Mouse (Mus musculus) right cerebral cortex, adult 2 months (tissue): ENCODE measurements around the gene Erg.
A peak's percentile ranks its signal among the peaks of the same experiment; 100 is the strongest.

Experiments used
- DNase-seq, 2 experiments: peaks; one replicate each; pipeline ENCODE4 v3.0.0; 2021 to 2022; ENCODE audit warnings: low spot score in 2 of 2

The Erg gene

DNA sequence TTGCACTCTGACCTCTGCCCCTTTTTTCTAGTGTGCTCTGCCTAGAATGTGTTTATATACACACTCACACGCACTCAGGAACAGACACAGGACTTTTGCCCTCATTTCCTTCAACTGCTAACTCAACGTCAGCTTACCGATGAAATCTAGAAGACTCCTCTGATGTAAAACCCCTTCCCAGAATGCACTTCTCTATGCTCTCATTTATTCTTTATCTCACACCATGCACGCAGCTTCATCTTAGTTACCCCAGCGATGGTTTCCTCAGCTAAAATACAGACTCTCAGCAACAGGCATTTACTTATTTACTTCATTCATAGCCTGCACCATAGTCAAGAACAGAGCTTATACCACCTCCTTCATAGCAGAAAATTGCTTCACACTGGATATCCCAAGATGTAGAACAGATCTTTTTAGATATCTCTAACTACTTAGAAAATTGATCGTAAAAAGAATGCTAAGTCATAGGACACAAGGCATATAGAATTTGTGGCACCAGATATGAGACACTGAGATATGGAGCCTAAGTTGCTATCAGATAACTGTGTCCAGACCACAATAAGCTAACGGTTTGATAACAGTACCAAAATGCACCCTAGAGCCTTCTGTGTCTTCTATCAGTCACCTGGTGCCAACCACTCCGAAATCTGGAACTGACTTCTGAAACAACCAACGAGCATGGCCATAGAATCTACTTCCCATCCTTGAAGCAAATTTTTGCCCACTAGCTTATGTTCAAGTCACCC, 98.6 kb downstream of the Erg start:
- no peak for DNase-seq

DNA sequence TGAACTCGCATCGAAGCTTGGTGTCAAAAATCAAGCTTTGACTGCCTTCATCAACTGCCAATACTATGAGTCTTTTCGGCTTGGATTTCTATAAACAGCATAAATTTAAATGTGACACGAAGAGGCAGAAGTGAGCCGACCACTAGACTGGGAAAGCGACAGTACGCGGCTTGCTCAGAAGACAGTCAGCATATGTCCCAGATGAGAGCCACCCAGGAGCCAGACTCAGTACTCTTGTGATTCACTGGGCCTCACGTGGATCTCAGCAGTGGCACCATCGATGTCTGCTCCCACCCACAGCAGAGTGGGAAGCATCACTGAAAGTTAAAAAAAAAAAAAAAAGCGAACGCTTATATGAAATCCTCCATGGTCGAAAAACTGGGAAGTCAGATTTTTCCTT, 105.2 kb downstream of the Erg start:
- peak; percentile 31 to 42 for DNase-seq

DNA sequence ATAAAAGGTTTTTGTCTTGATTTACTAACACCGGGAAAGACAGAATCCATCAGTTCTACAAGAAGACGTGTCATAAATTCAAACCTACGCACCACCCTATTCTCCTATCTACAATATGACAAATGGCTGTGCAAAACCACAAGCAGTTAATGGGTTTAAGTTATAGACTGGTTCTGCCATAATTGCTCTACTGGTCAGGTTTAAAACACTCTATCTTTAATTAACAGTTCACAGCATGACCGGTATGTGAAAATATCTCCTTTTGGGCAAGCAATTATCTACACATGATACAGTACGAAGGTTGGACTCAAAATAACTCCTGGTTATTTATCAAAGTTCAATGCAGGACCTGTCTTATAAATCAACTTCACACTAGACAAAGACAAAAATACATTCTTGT, 107.8 kb downstream of the Erg start:
- DNase-seq: no peak

DNA sequence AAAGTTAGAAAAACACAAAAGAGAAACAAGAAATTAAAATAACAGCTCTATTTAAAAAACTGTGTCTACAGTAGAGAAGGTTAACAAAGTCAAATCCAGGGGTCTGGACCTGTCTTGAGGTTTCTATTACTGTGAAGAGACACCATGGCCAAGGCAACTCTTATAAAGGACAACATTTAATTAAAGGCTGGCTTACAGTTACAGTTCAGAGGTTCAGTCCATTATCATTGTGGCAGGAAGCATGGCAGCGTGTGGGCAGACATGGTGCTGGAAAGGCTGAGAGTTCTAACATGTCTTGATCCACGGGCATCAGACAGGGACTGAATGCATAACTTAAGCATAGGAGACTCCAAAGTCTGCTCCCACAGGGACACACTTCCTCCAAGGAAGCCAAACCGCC, 111.4 kb downstream of the Erg start:
- DNase-seq: no peak

DNA sequence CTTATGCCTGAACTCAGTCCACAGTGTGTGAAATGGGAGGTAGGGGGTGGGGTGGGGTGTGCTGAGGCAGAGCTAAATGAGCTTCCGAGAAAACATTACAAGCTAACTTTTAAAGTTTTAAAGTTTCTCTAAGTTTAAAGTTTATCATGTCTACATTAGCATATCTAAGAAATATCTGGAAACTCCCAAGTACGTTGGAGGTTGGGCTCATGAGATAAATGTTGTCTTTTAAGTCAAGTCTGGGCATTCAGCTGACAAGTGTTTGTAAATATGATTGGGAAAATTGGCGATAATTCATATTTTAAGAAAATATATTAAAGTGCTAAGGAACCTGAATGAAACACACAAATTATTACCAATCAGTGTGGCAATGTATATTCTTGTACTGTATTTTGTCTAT, 112.4 kb downstream of the Erg start:
- no peak for DNase-seq

DNA sequence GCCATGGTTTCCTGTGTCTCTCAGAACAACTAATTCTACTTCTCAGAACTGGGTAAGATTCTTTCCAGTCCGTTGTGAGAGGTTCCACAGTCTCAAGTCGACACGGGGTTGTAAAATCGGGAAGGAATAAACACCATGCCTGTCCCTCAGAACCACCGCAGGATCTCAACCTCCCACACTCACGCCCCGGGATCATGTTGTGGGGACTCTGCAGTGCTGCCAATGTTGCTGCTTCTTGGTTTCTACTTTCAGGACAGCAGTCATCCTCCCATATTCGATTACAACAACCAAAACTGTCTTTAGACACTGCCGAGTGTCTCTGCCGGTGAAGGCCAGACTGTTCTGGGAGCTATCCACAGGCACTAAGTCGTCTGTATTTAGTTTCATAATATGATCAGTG, 113.6 kb downstream of the Erg start:
- DNase-seq: no peak

DNA sequence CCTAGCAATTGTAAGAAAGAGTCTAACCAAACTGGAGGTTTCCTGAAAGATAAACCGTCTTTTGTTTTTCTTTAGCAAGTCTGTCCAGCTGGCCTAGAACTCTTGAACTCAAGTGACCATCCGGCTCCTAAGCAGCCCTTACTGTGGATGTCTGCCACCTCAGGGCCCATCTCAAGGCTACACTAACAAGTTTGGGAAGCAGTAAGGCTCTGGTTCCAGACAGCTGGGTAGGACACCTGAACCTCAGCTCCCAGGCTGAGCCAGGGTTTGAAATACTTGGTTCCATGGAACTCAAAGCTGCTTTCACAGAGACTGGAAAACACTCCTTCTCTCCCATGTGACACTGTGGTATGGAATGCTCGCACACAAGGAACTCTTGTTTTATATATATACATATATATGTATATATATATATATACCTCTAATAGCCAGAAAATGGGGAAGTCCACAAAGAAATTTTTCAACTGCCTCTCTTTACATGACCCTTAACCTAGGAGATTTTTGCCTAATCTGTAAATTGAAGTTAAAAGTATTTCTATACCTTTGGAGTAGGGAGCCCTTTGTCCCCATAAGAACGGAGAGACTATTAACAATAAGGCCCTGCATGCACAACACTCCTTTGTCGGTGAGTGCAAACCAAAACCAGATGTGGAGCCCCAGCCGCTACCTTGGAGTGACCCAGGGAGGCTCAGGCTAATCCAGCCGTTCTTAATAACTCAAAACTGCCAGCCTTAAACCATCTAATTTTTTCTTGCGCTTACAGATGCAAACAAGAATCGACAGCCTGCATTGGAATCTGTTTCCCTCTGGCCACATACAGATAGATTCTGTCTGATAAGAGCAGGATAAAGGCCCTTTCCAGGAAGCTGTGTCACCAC, 116.9 kb downstream of the Erg start:
- DNase-seq: no peak

DNA sequence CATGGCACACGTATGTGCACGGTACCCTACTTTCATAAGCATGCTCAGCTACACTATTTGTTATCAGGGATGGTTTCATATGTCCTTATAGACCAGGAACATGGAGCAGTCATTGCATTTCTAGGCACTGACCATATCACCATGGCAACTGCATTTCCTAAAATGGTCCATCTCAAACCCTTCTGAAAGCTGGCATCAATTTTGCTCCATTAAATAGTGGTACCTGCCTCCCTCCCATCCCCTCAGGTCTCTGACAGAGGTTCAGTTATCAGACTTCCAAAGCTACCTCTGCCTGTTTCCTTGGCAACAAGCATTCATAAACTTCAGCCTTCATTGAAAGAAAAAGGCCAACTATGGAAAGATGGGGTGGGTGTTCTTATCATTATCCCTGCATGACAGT, 118.5 kb downstream of the Erg start:
- DNase-seq: no peak

DNA sequence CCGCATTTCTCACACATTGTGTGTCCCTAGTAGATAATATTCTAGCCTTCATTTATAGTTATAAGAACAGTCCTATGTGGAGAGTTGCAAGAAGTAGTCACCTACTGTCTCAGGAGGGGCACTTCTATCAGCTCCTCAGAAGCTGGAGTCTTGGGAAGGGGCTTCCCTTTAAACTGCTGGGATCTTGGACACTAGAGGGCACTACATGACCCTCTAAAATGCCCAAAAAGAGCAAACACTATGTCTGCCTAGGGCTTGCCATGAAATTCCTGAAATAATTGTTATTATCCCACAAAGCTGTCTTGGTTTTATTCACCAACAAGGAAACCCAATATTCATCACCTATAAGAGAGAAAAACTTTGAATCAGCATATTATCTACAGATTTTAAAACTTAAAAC, 119.8 kb downstream of the Erg start:
- peak; percentile 15 to 27 for DNase-seq

DNA sequence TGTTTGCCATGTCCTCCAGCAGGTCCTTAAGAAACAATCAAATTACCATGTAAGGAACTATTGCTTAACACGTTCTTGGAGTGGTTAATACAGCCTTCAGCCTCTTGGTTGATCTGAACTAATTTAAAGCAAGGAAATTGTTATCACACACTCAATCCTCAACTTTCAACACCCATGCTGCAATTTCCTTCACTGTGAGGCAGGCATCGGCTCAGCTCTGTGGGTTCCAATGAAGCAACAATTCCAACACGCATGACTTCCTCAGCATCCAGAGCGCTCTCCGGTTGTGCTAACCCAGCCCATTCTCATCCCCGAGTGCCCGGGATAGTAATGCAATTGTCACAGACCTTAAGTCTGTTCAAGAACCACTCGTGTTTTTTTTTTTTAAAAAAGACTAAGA, 121.8 kb downstream of the Erg start:
- no peak for DNase-seq

DNA sequence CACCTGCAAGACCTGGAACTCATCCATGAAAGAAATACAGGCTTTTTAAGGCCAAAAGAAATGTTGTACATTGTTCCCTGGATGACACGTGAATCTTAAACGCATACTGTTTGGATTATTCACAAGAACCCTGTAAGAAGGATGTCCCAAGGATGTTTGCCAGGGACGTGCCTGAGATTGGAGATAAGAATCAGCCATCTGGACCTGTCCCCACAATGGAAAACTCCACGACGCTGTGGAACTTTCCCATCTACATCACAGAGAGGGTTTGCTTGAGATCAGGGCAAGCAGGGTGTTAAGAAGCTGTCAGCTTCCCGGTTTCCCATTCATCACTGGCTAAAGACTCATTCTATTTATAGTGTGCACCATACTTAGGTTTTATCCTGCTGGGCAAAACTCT, 122.6 kb downstream of the Erg start:
- DNase-seq: no peak

DNA sequence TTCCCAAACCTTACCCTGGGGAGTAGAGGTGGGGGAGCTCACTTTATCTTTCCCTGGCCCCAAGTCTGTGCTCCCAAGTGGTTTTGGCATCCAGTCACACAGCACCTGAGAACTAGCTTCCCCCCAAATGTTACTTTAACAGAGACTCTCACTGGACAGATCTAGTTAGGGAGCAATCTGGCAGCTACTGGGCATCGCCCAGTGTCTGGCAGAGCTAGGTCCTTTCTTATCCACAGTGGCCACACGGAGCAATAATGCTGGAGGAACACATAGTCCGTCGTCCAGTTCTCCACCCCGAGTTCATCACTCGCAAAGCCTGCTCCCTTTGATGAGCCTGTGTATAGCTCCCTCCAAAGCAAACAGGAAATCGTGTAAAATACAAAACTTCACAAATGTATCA, 124.5 kb downstream of the Erg start:
- no peak for DNase-seq

DNA sequence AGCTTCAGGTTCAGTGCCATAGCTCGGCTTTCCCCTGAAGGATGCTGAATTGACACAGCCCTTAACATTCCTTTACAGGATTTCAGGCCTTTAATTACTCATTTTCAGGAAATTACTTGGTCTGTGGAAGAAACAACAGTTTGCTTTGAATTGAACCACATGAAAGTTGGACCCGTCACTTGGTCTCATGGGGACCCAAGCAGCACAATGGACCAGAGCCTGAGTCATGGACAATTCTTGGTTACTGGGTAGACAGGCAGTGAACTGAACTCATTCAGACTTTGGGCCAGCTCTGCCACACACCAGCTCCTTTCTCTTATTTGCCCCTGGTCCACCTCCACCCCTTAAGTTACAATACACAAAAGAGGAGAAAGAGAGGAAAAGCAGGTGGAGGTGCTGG, 126.1 kb downstream of the Erg start:
- DNase-seq: no peak

DNA sequence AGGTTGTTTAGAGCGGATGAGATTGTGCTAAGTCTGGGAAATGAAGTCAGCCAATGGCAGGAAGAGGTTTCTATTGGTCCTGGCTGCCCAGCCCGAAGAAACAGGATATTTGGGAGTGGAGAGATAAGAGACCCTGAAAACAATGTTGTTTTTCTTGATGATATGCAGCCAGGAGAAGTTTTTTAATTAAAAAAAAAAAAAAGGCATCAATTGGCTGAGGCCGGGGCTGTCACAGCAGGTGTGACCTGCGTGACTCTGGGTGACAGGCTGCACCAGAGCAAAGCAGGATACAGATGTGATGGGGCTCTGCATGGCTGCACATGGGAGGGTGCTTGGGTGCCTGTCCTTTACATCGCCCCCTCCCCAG, 127.1 kb downstream of the Erg start:
- DNase-seq: no peak

DNA sequence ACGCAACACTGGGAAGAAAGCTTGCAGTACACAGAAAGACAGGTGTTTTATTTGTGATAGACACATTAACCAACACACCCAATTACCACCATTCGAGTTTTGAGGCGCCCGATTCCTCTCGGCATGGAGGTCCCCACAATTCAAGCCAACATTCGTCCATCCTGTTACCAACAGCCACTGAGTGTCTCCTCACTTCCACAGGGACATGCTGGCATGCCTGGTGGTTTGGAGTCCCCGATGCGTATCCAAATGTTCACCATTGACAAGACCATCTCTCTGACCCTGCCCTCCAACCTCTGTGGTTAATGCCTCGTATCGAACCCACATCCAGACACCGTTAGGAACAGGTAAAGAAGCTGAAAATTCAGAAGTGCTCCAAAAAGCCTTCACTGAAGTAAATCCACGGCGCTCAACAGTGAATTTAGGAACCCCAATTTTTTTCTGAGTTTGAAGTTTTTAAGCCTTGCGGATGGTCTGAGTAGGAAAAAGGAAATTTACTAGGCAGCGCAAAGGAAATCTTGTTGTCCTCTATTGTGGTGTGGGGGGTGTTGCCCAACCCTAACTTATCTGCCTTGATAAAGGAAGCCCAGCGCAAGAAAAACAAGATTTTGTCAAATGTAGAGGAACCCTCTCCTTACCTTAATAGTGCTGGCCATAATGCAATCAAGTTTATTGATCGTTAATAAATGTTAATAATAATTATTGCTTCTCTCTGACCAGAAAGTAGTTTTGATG, 127.6 kb downstream of the Erg start:
- DNase-seq: no peak

DNA sequence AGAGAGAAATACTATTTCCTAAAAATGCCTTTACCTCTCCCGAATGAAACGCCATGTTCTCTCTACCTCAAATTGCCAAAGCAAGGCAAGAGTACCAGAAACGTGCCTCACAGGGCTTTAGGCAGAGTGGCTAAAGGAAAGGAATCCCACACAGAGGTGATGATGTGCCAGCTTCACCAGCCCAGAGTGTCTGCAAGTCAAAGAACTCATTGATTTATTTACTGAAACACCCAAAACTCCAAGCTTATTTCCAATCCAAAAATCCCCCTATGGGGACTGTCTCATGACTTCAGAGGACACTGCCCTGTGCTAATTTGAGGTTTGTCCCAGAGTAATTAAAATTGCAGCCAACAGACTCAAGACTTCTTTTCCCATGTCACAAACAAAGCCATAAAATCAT, 129.4 kb downstream of the Erg start:
- DNase-seq: no peak

DNA sequence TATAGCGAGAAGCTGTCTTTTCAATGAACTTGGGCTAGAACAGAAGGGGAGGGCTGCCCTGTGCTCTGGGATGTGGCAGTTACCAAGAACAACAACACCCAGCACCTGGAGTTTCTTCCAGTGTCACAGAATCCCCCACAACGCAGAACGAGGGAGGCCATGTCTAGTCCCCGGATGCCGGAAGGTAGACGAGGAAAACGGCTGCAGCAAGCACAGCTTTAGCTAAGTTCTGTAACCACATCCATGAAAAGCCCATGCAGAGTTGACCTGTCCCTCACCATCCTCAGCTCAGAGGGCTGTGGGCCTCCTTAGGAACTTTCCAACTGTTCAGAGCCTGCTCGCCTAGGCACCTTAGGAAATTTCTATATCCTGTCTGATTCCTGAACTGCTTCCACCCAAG, 130.5 kb downstream of the Erg start:
- no peak for DNase-seq

DNA sequence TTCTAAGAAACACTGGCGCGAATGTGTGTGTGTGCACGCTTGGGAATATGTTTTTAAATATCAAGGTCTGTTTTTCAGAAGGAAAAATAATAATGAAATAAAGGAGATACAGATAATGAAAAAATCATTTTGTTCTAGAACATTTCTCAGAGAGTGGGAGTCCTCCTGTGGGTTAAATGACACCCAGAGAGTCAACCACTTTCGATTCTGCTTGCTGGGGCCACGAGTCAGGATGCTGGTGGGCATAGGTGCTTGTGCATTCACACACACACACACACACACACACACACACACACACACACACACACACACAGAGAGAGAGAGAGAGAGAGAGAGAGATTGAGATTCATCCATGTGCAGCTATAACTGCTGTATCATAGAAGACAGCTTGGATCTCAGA, 130.9 kb downstream of the Erg start:
- DNase-seq: no peak

DNA sequence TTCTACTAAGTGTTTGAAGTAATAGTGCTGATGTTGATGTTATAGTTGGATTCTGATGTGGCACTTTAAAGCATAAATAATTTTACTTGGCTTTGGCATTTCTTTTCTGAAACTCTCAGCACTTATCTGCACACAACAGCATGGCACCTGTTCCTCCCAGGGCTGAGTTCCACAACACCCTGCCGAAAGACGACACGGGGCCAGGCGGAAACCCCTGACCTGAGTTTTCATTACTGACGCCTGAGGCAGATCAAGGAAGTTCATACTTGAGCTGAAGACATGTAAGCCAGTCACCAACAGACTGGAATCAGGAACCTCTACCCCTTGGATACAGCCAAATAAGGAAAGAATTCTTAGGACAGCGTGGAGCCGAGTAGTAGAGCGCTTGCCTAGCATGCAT, 134.0 kb downstream of the Erg start:
- no peak for DNase-seq

DNA sequence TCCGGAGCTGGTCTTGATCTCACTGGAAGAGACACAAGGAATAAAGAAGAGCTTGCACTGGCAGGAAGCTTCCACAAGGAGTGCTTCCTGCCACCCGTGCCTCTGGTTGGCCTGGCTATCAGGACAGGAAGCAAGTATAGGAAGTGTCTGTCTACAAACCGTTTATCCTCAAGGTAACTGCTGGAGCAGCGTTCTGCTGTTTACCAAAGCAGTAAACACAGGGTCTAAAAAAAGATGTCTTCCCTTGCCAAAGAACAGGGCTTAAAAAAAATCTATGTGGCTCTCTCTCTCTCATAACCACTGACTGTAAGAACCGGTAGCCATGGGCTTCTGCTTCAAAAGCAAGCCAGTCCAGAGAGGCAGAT, 137.1 kb downstream of the Erg start:
- no peak for DNase-seq

DNA sequence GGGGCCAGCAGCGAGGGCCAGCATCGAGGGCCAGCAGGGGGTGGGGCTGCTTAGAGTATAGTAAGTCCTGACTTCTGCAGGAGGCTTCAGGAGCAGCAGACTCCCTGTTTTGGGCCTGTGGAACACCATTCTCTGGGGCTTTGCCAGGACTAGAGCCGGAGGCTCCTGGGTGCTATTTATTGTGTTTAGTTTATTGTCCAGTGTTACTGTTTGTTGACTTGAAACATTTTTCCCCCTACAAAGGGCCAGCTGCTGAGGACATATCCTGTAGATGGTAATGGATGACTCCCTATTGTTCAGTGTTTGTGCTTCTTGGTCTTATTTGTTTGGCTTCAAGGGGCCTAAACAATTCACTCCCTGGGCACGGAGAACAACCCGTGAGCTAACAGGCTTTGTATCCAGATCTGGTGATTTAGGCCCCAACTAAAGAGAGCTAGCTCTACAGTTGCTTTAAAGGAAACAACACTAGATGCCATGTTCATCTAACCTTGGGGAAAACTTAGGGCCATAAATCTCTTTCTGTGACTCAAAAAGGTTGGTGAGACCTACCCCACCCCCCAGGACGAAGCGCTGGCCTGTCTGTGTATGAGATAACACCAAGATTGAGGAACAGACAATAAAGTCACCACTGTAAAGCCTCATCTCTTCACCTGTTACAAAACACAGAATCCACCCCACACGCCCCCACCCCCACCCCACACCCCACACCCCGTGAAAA, 137.6 kb downstream of the Erg start:
- no peak for DNase-seq

DNA sequence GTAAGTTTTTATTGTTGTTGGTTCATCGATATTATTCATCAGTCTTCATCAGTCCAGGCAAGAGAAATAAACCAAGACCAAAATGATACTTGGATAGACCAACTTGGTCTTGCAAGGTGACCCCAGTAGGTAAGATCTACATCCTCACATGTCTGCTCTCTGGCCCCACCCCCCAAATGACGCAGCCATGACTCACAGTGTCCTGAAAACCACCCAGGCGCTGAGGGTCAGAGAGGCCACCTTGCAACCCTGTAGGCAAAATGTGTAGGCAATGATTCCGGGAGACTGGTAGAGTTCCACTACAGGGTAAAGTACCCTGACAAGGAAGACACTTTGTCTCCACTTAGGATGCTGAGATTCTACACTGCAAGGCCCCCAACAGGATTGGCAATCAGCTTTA, 138.5 kb downstream of the Erg start:
- no peak for DNase-seq
